Mouse (Mus musculus): ENCODE data around the gene Agl.

The Agl gene

DNA sequence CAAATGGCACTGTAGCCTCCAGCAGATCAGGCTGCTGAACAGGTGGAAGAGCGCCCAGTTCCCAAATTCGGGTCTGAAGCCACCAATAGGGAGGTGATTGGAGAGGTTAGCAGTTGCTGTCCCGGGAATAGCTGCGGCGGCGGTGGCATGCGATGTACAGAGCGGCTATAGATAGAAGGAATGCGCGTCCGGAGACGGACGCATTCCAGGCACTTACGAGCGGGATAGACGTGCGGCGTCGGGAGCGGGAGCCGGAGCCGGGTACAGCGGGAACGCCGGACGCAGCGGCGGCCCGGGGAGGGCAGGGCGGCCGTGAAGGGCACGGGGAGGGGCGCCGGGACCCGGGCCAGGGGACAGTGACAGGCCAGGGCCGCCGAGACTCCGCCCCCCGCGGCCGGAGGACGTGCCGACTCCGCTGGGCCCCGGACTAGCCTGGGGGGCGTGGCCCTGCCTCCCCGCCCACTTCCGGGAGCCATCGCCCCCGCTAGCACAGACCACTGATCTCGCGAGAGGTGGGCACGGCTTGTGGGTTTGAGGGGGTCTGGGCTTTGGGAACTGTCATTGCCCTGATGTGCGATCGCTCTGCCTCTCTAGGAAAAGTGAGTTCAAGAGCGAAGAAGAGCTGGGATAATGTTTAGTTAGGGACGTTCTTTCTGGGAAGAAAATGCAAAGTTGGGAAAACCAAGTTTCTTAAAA is at the start of gene Agl:
TSS of gene Agl (minus strand) at position 356 of the 696 bp plus-strand sequence.
- peak; percentile 95 to 96 for DNase-seq (ENCODE audit: low spot score in 2 of 2)

DNA sequence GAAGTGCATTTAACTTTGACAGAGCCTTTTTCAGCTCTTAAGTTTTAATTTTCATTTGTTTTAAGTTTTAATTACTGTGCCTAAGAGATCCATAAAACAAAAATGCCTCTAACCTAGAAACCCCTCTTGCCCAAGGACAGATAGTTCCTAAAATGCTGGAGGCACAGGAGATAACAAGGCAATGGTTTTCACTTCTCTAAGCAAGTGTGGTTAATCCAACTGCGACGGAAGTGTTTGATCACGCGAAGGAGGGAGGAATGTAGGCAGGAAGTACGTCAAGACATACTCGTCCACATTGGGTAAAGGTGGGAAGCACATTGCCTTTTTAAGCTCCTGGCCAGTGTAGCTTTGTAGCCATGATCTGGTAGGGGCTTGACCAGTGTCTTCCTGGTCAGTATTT is 49.6 kb upstream of the Agl start:
- no peak for DNase-seq (ENCODE audit: low spot score in 2 of 2)

DNA sequence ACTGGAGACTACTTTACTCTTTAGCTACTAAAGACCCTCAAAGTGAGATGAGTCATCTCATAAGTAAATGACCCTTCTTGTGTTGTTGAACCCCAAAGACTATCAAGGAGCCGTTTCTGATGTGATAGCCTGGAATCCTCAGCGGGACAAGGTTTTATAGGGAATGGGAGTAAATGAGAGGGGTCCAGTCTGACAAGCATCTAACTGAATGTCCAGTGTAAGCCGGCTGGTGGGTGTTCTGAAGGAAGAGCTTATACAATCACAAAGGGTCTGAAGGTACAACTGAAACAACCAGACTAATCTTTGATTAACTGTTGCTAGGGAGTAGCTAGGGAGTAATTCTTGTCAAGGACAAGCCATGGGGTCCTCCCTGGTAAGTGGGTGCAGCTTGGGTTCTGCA is 44.5 kb upstream of the Agl start:
- DNase-seq (ENCODE audit: low spot score in 2 of 2) = no peak

DNA sequence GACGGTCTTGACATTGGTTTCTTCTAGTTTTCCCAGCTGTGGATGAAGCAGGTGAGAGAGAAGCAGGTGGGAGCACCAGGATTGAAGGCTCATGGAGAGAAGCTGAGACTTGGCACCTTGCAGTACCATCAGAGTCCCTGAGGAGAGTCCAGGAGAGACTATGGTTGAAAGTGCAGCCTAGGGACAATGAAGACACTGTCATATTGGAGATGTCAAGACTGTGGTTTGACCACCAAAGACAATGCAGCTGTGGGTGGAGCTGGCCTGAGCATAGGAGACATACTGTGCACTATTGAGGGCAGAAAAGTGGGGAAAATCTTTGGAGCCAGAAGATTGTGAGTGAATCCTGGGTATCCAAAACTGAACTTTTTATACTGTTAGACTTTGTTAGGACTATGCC is 42.4 kb upstream of the Agl start:
- DNase-seq (ENCODE audit: low spot score in 2 of 2) = no peak

DNA sequence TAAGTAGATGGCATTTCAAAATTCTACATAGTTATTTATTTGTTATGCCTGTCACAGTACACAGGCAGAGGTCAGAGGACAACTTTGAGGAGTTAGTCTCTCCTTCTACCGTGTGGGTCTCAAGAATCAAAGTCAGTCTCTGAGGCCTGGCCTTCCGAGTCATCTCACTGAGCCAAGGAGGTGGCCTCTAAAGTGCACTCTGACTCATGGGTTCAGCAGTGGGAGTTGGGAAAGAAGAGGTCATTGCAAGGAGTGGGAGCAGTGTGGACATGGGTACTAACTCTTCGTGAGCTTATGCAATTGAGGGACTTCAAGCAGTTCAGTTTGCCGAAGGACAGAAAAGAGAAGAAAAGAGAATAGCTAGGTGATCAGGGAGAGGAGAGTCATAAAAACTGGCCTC is 41.0 kb upstream of the Agl start:
- no peak for DNase-seq (ENCODE audit: low spot score in 2 of 2)

DNA sequence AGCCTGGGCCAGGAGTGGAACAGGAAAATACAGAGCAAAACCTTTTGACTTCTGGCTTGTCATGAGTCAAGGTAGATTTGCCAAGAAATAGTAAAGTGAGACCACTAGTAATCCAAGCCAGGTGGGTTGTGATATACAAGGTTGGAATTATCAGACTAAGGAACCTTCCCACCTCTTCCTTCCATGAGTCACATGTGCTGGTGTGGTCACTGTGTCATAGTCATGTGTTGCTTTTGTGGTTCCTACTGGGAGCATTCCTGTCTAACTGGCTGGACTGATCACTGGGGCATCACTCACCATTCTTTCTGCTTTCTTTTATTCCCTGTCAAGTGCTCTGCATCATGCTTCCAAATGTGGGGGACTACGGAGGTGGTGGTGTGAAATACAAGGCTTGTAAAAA is 40.1 kb upstream of the Agl start:
- DNase-seq (ENCODE audit: low spot score in 2 of 2) = no peak

DNA sequence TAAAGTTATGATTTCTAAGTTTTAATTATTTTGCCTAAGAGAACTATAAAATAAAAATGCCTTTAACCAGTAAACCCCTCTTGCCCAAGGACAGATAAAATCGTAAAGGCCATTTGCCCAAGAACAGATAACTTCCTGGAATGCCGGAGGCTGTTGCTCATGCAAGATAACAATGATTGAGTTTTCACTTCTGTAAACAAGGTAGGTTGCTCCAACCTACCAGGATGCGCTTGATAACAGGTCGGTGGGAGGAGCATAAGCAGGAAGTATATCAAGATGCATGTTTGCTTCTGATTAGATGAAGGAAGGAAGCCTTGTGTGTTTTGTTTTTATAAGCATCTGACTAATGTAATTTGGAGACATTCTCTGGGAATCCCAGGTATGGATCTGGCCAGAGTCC is 38.1 kb upstream of the Agl start:
- DNase-seq (ENCODE audit: low spot score in 2 of 2) = no peak

DNA sequence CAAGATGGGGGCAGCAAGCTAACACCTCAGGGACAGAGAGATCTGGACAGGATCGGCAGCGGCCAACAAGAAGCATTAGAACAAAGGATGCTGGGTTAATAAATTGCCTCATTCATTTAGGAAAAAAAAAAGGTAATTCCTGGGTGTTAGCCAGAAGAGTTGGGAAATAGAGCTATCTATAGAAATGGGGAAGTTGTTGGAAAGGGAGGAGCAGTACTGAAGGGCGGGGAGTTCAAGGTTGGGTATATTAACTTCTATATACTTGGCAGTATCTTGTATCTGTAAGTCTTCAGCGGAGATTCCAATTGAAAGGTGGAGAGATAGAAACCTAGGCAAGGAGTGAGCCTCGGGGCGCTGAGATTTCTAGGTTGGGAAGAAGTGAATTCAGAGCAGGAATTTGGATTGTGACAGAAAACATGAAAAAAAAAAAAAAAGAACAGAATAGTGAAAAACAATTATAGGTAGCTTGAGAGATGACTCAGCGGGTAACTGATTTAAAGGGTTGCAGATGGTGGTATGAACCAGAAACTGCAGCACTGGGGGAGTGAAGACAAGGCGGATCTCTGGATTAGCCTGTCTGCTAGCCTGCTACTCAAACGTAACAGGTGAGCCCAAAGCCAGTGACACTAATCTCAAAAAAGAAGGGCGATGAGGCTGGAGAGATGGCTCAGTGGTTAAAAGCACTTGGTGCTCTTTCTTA is 37.1 kb upstream of the Agl start:
- DNase-seq (ENCODE audit: low spot score in 2 of 2) = no peak

DNA sequence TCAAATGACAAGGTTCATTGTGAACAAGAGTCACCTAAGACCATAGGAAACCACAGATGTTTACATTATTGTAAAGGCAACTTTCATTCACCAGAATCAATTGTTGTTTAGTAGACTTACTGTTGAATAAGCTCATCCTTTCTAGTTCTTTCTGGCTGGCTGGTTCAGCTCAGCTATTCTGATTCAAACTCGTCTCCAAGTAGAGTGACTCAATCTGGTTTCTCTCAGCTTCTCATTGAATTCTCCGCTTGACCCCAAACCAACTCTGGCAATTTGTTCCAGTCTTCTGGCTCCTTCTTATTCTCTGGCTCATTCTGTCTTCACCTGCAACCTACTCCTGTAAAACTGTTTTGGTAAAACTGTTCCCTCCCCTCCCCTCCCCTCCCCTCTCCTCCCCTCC is 33.3 kb upstream of the Agl start:
- DNase-seq (ENCODE audit: low spot score in 2 of 2) = no peak

DNA sequence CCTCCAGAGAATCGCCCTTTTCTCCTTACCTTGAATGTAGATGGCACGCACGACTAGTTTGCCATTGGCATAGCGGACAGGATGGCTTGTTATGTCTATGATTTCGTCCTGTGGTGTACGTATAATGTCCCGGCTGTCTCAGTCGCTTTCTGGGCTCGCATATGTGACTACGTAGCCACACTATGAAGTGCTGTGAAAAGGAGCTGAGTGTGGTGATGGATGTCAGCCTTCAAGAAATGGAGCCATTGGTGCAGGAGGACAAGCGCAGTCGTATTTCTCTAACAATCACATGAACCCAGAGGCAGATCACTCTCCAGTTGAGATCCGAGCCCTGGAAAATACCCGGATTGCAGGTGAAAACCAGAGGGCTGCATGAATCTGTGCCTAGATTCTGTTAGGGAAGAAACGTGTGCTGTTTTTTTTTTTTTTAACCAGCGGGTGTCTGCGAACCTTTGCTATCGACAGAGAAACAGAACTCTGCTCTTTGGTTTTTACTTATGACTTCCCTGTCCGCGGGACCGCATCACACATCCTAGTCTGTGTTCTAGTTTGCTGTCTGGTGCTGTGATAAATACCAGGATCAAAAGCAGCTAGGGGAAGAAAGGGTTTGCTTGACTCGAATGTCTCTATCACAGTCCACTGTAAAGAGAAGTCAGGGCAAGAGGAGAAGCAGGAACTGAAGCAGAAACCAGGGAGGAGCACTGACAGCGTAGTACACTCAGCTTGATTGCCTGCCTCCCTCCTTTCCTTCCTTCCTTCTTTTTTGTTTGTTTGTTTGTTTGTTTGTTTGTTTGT is 28.9 kb upstream of the Agl start:
- DNase-seq (ENCODE audit: low spot score in 2 of 2) = no peak

DNA sequence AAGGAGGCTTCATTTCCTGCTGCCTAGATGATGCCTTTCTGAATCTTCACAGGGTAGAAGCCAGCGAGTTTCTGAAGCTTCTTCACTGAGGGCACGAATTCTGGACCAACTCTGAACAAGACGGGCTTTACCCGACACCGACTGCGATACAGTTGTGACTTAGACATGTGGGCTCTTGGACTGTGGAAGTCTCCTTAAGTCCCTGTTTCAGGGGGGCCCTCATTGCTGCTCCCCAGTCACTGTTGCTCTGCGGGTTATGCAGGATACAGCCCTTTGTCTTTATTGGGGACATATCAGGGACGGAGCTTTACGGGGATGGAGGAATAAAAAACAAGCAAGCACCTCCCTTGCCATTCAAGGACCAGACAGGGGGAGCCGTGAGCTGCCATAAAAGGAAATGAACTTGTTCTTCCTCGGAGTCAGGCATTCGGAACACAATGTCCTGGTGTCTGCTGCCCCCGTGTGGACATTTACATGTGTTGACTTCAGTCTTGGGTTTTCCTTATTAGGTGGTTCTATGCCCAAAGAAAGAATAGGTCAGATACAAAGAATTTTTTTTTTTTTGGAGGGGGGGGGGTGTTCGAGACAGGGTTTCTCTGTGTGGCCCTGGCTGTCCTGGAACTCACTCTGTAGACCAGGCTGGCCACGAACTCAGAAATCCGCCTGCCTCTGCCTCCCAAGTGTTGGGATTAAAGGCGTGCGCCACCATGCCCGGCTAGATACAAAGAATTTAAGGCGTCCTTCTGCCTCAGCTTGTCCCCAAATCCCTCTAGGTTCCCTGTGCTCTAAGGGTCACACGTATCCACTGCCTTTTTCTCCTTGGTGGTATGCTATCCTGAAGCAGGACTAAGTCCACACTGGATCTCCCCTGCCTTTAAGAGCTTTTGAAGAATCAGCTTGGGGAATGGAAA is 28.1 kb upstream of the Agl start:
- DNase-seq (ENCODE audit: low spot score in 2 of 2) = peak; percentile 90 to 94

DNA sequence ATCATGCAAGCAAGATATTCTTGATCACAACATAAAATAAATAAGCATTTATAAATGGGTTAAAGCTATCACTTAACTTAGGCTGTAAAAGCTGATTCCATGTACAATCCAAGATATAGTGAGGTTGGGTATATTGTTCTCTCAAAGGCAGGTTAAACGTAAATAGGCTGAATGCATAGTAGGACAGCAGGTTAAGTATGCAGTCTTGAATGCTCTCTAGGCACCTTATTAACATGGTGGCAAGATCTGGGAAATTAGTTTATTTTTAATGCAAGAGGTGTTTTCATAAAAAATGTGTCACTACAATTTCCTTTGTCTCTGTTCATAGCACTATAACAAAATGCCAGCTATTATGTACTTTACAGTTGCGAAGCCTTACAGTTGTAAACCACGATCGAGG is 27.4 kb upstream of the Agl start:
- no peak for DNase-seq (ENCODE audit: low spot score in 2 of 2)

DNA sequence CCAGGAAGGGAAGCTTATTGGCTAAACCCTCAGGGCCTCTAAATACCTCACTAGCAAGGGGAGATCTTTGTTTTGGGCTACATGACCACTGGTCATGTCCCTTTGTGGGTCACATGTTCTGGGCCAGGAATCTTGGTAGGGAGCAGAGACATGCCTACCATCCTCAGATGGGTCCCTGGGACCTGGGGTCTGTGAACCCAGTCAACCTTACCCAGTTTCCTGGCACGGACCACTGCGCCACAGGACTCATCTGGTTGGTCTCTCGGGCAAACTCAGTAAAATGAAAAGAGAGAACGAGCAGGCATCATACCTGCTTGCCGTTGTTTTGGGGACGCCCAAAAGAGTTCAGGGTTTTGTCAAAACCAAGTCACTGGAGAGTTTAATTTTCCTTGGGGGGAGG is 26.3 kb upstream of the Agl start:
- no peak for DNase-seq (ENCODE audit: low spot score in 2 of 2)

DNA sequence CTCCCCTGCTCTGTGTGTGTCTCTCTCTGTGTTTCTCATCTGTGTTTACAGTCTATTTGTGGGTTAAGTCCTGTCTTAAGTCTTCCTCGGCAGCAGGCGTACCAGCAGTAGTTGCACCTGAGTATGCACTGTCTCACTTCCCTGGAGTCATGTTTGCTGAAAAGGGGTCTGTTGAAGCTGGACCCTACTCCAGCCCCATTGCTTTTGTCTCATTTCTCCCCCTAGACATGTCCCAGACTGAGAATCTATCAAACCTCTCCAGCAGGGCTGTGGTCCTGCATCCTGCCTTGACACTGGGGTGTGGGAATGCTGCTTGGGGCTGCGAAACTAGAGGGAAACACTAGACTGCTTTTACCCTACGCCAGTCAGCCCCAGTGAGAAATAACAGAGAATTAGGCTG is 25.5 kb upstream of the Agl start:
- no peak for DNase-seq (ENCODE audit: low spot score in 2 of 2)

DNA sequence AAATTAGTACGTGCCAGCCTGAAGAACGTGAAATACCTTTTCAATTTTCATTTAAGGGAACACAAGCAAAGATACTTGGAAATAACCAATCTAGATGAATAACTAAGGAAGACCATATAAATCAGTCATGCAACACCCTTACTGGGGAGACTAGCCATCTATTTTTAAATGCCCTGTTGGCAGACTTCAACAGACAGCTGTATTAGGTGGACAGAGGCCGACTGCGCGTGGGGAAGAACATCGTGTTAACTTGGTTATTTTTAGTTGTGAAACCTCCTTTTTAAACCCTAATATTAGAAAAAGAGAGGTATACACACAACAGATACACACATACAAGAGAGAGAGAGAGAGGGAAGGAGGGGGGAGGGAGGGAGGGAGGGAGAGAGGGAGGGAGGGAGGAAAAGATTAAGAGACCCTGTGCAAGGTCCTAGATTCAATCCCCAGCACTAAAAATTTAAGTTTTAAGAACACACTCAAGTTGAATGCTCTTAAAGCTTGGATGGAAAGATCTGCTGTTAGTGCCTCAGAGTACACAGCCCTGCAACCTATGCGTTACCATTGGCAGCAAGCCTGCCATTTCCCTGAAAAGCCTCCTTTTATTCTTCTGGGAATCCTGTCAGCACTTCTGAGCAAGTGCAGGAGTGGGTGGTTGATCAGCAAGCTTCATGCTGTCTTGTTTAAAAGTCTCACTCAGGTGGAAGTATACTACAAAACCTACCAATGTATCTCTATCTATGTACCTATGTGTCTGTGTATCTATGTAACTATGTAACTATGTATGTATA is 24.8 kb upstream of the Agl start:
- DNase-seq (ENCODE audit: low spot score in 2 of 2) = peak in 1 of 2 experiments; percentile 38

DNA sequence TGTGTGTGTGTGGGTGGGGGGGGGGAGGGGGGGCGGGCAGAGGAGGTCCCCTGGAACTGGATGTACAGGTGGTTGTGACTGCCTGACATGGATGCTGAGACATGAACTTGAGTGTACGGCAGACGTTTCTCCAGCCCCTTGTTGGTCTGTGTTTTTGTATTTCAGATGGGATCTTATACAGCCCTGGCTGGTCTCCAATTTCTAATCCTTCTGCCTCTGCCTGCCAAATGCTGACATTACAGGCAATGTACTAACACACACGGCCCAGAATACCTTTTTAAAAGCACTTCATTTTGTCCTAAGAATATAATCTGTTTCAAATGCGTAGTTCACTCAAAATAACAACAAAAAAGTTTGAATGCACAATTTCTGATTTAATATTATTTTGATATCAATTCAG is 23.4 kb upstream of the Agl start:
- no peak for DNase-seq (ENCODE audit: low spot score in 2 of 2)

DNA sequence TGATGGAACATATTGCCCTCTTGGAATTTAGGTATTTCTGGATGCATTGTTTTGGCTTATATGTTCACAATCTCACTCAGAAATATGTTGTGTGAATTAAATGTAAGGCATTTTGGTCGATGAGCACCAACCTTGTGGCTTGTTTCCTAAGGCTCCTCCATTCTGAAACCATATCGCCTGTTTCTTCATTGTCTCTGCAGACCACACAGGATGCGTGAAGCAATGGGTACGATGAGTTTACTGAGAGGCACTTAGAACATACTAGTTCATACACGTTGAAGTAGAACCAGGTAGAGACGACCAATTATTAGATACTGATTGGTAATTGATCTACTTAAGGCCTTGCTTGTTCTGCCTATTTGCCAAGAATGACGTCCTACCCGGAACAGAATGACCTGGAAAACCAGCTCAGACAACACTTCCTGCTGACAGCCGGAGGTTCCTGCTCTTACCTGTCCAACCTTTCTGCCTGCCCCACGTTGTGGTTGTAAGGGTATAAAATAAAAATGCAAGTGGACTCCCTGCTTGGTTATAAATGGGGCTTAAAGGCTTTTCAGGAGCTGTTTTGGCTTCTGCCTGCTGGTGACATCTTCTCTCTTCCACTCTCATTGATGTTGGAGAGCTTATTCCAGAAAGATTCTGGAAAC is 21.4 kb upstream of the Agl start:
- no peak for DNase-seq (ENCODE audit: low spot score in 2 of 2)

DNA sequence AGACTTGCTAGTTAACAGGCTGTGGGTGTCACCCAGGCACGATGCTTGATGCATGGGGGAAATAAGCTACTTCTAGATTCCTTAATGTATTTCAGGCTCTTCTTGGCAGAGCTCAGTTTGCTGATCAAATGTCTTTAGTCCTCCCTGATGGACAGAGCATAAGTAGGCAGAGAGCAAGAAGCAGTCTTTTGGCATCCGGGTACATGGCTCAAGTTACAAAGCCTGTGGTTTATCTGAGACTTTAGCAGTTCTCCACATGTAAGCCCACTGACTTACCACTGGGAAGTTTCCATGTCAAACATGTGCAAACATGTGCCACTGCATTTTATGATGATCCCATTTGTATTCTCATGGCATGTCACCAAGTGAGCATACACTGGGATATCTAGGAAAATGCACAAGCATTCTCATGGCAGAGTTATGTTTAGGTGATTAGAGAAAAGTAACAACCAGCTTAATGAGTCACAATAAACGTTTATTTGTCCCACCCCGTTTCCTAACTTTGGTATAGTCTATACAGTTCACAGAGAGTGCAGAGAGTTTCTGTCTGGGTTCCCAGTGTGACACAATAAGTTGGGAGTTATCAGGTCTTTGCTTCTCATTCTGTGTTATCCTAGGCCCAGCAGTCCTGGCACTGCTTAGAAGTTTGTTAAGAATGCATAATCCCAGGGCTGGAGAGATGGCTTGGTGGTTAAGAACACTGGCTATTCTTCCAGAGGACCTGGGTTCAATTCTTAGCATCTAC is 18.7 kb upstream of the Agl start:
- no peak for DNase-seq (ENCODE audit: low spot score in 2 of 2)

DNA sequence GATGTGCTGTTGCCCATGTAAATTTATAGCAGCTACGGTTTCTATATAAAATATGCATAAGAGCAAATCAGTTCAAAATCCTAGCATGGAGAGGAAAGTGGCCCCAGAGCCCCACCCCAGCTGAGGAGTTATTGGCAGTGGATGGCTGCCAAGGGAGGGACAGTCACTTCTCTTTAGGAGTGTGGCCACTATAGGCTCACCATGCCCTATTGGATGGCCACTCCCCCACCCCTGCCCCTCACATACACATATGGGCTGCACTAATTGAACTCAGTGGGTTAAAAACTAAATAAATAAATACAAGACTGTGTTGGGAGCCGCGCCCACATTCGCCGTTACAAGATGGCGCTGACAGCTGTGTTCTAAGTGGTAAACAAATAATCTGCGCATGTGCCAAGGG is 9.3 kb upstream of the Agl start:
- DNase-seq (ENCODE audit: low spot score in 2 of 2) = no peak

DNA sequence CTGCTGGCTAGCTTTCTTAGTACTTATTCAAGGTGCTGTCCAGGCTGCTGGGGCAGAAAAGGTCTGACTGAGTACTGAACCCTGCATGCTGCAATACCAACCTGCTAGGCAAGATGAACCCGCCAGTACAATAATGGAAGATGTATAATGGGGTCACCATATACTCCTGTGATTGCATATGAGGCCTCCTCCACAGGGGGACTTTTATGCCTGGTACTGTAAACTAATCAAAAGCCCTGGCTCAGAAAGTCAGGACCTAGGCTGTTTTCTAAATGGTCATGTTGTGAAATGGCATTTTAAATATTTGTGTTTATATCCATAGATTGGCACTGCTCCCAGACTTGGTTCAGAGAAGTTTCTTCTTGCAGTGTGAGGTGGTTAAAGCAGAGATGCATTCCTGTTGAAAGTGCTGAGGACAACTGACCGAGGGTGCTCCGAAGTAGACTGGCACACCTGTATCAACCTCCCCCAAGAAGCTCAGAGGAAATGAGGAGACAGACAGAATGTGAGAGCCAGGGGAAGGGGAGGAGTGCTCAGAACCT is 8.8 kb upstream of the Agl start:
- DNase-seq (ENCODE audit: low spot score in 2 of 2) = no peak

All from right cerebral cortex, postnatal 10 days (tissue).